Mouse (Mus musculus) spleen, postnatal 10 days (tissue): ENCODE measurements around the gene Fam120b.

Source experiments
- DNase-seq, 2 experiments: peaks; one replicate each; pipeline ENCODE4 v3.0.0; 2021 to 2022; ENCODE audit warnings: low spot score in 2 of 2

The Fam120b gene

DNA sequence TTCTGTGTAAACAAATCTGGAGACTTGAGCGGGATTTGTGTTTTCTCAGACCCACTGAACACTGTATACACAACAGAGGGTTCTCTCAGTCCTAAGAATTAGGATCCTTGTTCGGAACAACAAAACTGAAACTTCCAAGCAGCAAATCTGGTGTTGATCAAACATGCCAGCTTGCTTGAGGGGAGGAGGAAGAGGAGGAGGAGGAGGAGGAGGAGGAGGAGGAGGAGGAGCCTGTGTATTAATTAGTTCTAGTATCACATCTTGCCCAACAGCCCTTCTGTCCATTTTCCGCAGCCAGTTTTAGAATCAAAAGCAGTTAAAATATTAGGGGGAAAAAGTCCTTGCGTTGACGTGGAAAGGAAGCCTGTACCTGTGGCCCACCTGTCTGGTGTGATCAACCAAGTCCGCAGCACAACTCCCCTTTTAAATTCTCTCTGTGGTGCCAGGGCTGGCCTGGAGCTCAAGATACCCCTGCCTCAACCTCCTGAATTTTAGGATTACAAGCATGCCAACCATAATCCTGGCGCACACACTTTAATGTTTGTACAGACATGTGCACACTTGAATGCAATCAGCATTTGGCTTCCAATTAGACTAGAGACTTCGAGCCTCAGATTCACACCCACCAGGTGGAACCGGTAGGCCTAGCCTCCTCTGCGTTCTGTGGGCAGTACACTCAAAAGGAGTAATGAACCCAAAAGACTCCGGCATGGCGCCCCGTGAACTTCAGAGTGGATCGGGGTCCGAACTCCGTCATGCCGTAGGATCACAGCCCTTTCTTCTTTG lies 16.1 kb upstream of the Fam120b start:
- DNase-seq: no peak

DNA sequence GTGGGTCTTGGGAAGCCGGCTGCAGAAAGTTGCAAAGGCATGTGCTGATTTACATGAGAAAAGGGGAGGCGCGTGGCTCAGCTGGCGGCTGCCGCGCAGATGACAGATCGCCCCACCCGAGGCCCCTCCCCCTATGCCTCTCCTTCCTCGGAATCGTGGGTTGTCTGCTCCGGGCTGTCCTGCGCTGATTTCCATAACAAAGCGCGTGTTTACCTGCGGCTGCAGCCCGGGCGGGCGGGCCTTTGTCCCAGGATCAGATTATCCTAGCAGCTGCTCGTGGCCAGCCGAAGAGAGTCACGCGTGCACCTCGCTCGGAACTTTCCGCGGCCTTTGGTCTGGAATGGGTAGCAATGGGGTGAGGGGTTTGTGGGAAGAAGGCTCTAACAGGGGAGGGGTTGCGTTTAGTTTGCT lies 15.4 kb upstream of the Fam120b start:
- DNase-seq: peak in 1 of 2 experiments; percentile 39

GRCm38 (mm10) chr17:15381092-15381860 lies 14.7 kb upstream of the Fam120b start:
- DNase-seq: no peak

- no peak for DNase-seq
These were observed 13.9 kb upstream of the Fam120b start for GRCm38 (mm10) chr17:15381869-15382660.

DNA sequence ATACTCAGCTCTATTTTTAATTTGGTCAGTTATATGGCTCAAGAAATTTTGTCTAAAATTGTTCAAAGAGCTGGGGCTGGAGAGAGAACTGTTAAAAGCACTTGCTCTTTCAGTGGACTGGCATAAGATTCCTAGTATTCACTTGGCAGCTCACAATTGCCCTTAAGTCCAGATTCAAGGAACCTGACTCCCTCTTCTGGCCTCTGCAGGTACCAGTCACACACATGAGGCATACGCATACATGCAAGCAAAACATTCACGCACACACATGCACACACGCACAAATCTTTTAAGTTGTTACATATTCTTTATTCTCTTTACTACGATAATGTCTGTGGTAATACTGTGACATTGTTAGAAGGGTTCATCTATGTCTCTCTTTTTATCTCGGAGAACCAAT lies 12.6 kb upstream of the Fam120b start:
- no peak for DNase-seq

GRCm38 (mm10) chr17:15388892-15389291 lies 7.1 kb upstream of the Fam120b start:
- no peak for DNase-seq

GRCm38 (mm10) chr17:15389356-15389755 lies 6.6 kb upstream of the Fam120b start:
- no peak for DNase-seq

- no peak for DNase-seq
These were observed 5.7 kb downstream of the Fam120b start for GRCm38 (mm10) chr17:15401716-15402115.

GRCm38 (mm10) chr17:15406576-15406975 lies 10.6 kb downstream of the Fam120b start:
- no peak for DNase-seq

DNA sequence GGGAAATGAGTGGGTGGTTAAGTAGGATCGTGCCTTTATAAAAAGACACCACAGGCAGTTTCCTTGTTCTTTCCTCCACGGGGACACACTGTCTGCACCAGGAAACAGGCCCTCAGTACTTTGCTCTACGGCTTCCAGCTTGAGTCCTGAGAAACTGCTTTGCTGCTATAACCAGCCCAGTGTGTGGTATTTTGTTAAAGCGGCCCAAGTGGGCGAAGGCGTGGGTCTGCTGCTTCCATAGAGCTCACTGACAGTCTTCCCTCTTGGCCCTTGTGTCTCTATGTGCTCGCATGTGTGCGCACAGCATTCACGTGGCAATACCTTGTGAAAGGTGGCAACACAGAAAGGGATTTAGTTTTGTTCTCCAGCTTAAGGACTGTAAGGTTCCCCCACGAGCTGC lies 13.3 kb downstream of the Fam120b start:
- DNase-seq: peak in 1 of 2 experiments; percentile 3

- no peak for DNase-seq
These were observed 14.9 kb downstream of the Fam120b start for GRCm38 (mm10) chr17:15410861-15411260.

DNA sequence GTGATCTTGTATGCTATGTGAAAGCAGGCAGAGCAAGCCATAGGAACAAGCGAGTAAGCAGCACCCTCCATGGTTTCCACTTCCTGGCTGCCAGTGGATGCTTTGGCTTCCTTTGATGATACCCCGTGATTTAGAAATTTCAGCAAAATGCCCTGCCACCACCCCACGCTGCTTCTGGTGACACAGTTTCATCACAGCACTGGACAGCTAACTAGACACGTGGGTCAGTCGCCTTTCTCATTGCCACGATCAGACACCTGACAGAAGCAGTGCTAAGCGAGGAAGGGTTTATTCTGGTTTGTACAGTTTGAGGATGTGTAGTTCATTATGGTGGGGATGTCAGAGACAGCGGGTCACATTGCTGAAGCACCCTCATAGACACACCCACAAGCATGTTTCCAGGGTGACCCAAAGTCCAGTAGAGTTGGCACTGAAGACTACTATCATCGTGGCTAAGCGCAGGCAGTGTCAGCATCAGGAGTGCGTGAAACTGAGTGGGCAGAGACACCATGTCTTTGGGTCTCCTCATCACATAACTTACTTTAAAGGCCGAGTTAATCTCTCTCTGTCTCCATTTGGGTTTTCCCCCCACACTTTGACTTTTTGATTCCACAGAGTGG lies 20.7 kb downstream of the Fam120b start:
- no peak for DNase-seq

DNA sequence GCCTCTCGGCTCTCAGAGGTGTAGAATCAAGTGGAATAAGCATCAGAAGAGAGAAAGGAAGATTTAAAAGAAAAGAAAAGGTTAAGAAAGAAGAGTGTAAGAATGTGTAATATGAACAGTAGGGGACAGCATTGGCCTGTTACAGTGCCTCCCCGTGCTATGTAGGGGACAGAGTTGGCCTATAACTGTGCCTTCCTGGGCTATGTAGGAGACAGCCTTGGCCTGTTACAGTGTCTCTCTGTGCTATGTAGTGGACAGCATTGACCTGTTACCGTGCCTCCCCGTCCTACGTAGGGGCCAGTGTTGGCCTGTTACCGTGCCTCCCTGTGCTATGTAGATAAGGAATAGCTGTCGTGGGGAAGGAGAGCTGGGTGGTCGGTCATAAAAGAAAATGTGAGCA lies 23.5 kb downstream of the Fam120b start:
- DNase-seq: no peak

DNA sequence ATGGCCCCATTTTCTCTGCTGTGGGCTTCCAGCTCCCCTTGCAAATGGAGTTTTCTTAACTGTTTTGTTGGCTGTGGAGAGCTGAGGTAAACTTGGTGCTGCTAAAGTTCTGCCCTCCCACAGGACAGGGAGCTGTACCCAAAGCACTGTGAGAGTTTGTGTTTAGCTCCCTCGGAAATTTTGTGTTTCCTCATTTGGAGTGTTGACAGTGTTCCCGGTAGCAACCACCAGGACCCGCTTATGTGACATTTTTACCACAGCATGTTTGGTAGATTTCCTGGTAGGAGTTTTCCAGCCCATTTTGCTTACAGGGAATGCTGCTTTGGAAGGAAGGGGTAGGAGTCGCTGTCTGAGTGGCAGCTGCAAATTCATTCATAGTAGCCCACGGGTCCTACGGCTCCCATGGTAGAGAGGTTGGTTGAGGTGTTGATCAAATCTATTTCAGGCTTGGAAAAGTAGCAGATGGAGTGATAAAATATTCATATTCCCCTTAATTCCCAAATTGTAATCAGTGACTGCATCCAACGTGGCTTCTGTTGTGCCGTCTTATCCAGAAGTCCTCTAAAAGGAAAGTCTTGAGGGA lies 24.1 kb downstream of the Fam120b start:
- no peak for DNase-seq

GRCm38 (mm10) chr17:15421446-15421845 lies 25.4 kb downstream of the Fam120b start:
- no peak for DNase-seq

DNA sequence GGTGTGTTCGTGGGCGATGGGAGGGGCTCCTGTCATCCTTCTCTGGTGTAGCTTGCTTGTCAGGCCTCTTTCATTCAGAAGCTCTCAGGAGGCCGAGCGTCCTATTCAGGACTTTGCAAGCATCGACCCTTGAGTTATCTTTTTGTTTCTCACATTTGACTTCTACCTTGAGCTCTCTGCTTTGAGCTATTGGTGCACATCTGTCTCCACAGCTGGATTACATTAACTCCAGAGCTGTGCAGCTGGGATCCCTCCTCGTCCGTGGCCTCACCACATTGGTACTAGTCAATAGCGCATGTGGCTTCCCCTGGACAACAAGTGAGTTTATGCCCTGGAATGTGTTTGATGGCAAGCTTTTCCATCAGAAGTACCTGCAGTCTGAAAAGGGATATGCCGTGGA lies 26.7 kb downstream of the Fam120b start:
- DNase-seq: no peak

DNA sequence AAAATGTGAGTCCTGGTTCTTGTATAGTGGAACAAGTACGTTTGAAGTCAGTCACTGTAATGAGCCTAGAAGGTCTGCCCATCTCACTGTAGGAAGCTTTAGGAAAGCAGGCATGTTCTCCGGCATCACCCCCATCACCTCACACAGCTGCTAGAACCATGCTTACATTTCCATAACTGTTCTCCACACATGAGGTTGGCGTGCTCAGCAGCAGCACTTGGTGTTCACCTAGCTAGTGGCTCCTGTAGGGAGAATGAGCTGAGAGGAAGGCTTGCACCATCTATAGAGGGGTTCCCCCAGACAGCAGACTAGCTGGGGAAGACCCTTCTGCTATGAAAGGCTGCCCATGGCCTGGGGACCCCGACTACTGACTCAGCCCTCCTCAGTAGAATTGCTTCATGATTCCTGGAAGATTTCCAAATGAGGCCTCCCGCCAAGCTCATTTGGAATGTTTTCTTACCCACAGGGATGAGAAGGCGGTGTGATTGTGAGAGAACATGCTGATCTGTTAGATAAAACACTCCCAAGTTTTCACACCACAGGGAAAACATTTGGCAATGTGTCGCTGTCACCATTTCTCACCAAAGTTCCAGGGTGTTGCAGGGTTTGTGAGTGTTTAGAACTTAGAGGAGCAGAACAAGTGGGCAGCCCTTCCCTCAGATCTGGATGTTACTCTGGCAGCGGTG lies 27.2 kb downstream of the Fam120b start:
- DNase-seq: no peak

- no peak for DNase-seq
These were observed 29.9 kb downstream of the Fam120b start for GRCm38 (mm10) chr17:15425931-15426330.

DNA sequence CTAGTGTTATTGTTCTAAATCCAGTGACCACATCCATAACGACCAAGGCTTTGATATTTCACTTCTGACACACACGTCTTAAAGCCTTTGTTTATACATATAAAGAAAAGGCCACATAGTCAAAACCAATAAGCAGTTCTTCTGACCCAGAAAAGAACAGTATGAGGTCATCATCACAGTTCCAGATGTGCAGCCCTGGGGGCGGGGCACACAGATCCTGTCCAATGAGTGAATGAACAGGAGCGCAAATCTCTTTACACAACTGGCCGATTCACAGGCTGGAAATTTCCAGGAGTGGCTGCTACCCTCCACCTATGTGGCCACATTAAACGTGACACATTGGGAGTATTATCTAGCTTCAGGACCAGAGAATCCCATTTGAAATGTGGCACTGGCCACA lies 33.4 kb downstream of the Fam120b start:
- no peak for DNase-seq

DNA sequence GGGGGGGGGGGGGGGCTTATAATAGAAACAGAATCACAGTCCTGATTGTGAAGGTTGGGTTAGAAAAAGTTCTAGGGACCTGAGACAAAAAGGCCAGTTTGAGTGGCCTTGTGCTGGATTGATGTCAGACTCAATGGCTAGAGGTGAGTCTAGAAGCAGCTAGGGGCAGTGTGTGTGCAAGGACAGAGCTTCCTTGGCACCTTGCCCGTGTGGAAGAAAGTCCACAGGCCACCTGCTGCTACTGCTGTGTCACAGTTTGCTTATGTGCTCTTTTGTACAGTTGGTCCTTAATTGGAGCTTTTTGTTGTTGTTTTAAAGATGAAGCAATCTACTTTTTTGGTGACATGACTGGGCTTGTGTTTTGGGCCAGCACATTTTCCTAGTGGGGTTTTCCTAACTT lies 33.9 kb downstream of the Fam120b start:
- DNase-seq: no peak

DNA sequence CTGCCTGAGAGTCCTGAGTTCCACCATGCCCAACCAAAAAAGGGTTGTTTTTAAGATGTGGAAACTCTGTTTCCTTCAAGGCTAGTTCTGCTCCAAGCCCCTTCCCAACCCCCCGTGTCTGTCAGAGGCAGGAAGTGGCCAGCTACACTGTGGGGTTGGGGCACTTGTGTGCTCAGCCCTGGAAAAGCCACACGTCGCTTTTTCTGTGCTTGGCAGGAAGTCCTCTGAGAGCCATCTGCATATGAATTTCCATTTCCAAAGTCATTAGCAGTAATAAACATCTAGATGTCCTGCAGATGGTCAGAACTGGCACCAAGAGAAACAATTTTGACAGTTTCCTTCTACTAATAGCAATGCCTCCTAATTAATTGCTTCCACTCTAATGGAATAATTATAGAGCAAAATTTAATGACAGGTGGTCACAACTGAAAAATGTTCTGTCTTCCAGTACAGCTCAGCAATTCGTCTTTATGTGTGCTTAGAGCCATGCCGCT lies 35.1 kb downstream of the Fam120b start:
- DNase-seq: no peak
